Mouse (Mus musculus) liver, embryonic 14.5 days (tissue): ENCODE results near the gene Dscam. TPM values are rescaled to one million over a fixed set of nuclear protein-coding genes. Genes with fewer than 3 reads are reported as not detected.

Experiments used
- ATAC-seq: fragments of 200-750 bp; cut with Nextera tagmentation; 2 replicates; pipeline ENCODE4 v1.8.0; 2017; ENCODE audit warnings: moderate number of reproducible peaks, mild to moderate bottlenecking, moderate library complexity; ENCODE audit not compliant: insufficient read depth
- DNase-seq, 3 experiments: peaks; one replicate each; pipeline ENCODE4 v3.0.0-alpha.2; 2012 to 2013; ENCODE audit warnings: low read depth in 3 of 3, low spot score in 3 of 3
- H3K27ac ChIP-seq: fragments of 300-500 bp; sonication (generic); 2 replicates; pipeline ENCODE4 v1.5.1; 2014; ENCODE audit warnings: moderate library complexity, mild to moderate bottlenecking, control low read depth, inconsistent platforms
- H3K27me3 ChIP-seq: fragments of 300-500 bp; sonication (generic); 2 replicates; pipeline ENCODE4 v1.6.1; 2014; ENCODE audit warnings: mild to moderate bottlenecking, low read length, moderate library complexity; ENCODE audit not compliant: control insufficient read depth, insufficient read depth
- H3K36me3 ChIP-seq: fragments of 300-500 bp; sonication (generic); replicated peaks from 2 replicates; pipeline ENCODE4 v1.6.1; 2014; ENCODE audit warnings: low read depth; ENCODE audit not compliant: control insufficient read depth, insufficient read depth
- H3K4me1 ChIP-seq, 2 experiments: fragments of 200-500 bp in 1 of 2; fragments of 300-500 bp in 1 of 2; sonication (generic) in 1 of 2; replicated peaks; 2 replicates each; pipeline ENCODE4 v1.6.1; 2012 to 2014; ENCODE audit warnings: antibody characterized with exemption in 1 of 2, inconsistent platforms in 1 of 2, low read length in 1 of 2; ENCODE audit not compliant: control insufficient read depth in 2 of 2, insufficient read depth in 2 of 2
- H3K4me2 ChIP-seq: fragments of 300-500 bp; sonication (generic); 2 replicates; pipeline ENCODE4 v1.6.1; 2014; ENCODE audit warnings: low read depth, mild to moderate bottlenecking, control low read depth, moderate library complexity
- H3K4me3 ChIP-seq, 2 experiments: fragments of 200-500 bp in 1 of 2; fragments of 300-500 bp in 1 of 2; sonication (generic) in 1 of 2; 2 replicates each; pipeline ENCODE4 v1.5.1; 2012 to 2014; ENCODE audit warnings: low read depth in 2 of 2, low read length in 2 of 2, mild to moderate bottlenecking in 2 of 2, control low read depth in 1 of 2, inconsistent platforms in 1 of 2, moderate library complexity in 1 of 2; ENCODE audit not compliant: insufficient read depth in 1 of 2
- H3K9ac ChIP-seq: fragments of 300-500 bp; sonication (generic); replicated peaks from 2 replicates; pipeline ENCODE4 v1.6.1; 2014; ENCODE audit warnings: mild to moderate bottlenecking, control low read depth, moderate library complexity
- H3K9me3 ChIP-seq: fragments of 300-500 bp; sonication (generic); 2 replicates; pipeline ENCODE4 v1.6.1; 2016; ENCODE audit warnings: low read length, mixed read lengths; ENCODE audit not compliant: control insufficient read depth
- CTCF ChIP-seq: IDR thresholded peaks from 2 replicates; pipeline ENCODE4 v1.5.1; 2016; ENCODE audit warnings: antibody characterized with exemption, low read depth, control low read depth
- EP300 ChIP-seq: IDR thresholded peaks from 2 replicates; pipeline ENCODE4 v1.6.1; 2016; ENCODE audit warnings: antibody characterized with exemption, low read depth
- WGBS: fragments of 180-500 bp; shearing (Covaris S2); extraction: QIAGEN DNeasy Blood & Tissue Kit; methylation state at CpG from one replicate; pipeline ENCODE4 v1.1.7; 2014; ENCODE audit not compliant: insufficient replicate concordance; 5-methylcytosine and 5-hydroxymethylcytosine counted together
- polyA plus RNA-seq, 2 experiments: library from polyadenylated mRNA; depleted of rRNA in 1 of 2; stranded (reverse) in 1 of 2; unstranded in 1 of 2; fragments of >200 nt; fragmentation: Nextera tagmentation in 1 of 2; extraction: Ambion mirVana in 1 of 2; gene quantifications; 2 replicates each; pipeline versions ENCODE4 v1.2.1 to v1.2.3; 2012 to 2014

The Dscam gene
- polyA plus RNA-seq, 2 experiments, result not detected

DNA sequence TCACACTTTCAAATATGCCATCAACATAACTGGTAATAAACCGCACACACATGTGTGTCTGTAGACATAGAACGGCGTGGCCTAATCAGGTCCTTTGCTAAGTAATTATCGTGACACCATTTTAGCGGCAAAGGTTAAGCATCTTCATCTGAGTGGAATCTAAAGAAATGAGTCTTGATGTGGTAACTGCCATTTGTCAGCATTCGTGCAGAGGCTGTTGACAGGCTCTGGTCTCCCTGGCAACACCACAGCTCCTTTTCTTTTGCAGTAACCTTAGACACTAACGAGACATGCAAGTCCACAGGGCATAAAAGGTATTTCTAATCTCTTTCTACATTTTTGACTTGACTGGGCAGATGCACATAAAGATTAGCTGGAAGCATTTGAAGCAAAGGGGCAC is 297.8 kb downstream of the Dscam start:
- Histone ChIP-seq H3K27me3 (no peaks in the 10 kb centered on the region), H3K9ac (no peak overlapping the region), H3K9me3 (no peaks in the 10 kb centered on the region), H3K4me2 (no peak overlapping the region), H3K27ac (no peak overlapping the region), H3K4me1 (no peaks in the 10 kb centered on the region), H3K4me3 (no peak overlapping the region), H3K36me3 (no peaks in the 10 kb centered on the region)
- TF ChIP-seq CTCF, result no peak
- no peak for TF ChIP-seq EP300
- DNase-seq (no peak), ATAC-seq (no peak)
- 67% methylated on average over 7 of the region's 7 CpGs for WGBS

DNA sequence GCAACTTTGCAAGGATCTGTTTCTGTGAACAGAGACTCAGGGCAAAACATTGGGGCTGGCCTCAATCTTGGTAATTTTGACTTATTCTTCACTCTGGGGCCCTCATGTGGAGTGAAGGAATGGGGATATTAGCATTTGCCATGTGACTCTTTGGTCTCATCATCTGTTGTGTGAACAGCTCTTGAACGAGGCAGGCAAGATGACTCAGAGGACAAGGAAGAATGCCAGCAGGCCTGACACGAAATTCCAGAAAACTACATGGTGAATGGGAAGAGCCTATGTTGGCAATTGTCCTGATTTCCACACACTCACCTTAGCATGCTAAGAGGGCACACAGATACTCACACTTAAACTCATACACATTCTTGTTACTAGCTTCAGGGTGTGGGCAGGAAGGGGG is 313.0 kb downstream of the Dscam start:
- no peak overlapping the region for H3K4me2 ChIP-seq

GRCm38 (mm10) chr16:96855060-96855459 is 315.5 kb downstream of the Dscam start:
- Histone ChIP-seq H3K4me3 (no peak overlapping the region), H3K9ac (no peak overlapping the region), H3K27me3 (no peaks in the 10 kb centered on the region), H3K9me3 (no peaks in the 10 kb centered on the region), H3K4me1 (no peaks in the 10 kb centered on the region), H3K4me2 (no peak overlapping the region), H3K36me3 (no peaks in the 10 kb centered on the region), H3K27ac (no peak overlapping the region)
- TF ChIP-seq EP300 (no peak), CTCF (no peak)
- WGBS, result 40% methylated on average over 4 of the region's 4 CpGs
- no peak for ATAC-seq
- no peak for DNase-seq

More for the DNA sequence above, 313.0 kb downstream of the Dscam start:
- DNase-seq, result no peak
- 33% methylated on average over 2 of the region's 2 CpGs for WGBS
- Histone ChIP-seq H3K9ac (no peak overlapping the region), H3K27me3 (no peaks in the 10 kb centered on the region), H3K4me3 (no peak overlapping the region), H3K36me3 (no peaks in the 10 kb centered on the region), H3K9me3 (no peaks in the 10 kb centered on the region), H3K27ac (no peak overlapping the region), H3K4me1 (no peaks in the 10 kb centered on the region)
- TF ChIP-seq CTCF, result no peak
- no peak for ATAC-seq

GRCm38 (mm10) chr16:96852383-96852782 is 318.2 kb downstream of the Dscam start:
- ATAC-seq (no peak), DNase-seq (peak in 1 of 3 experiments; percentile 6)
- Histone ChIP-seq H3K4me2 (no peak overlapping the region), H3K4me3 (no peak overlapping the region), H3K9ac (no peak overlapping the region), H3K27me3 (no peaks in the 10 kb centered on the region), H3K36me3 (no peaks in the 10 kb centered on the region), H3K9me3 (no peaks in the 10 kb centered on the region), H3K4me1 (no peaks in the 10 kb centered on the region), H3K27ac (no peak overlapping the region)
- WGBS, result 17% methylated on average over 4 of the region's 4 CpGs
- TF ChIP-seq CTCF, result peak; percentile 72
- no peak for TF ChIP-seq EP300

- no peak overlapping the region for H3K4me3 ChIP-seq
- ATAC-seq, result no peak
- DNase-seq, result no peak
- 57% methylated on average over 6 of the region's 6 CpGs for WGBS
- H3K36me3 ChIP-seq, result no peaks in the 10 kb centered on the region
- no peak overlapping the region for H3K4me2 ChIP-seq
- no peaks in the 10 kb centered on the region for H3K4me1 ChIP-seq
- TF ChIP-seq CTCF (no peak), EP300 (no peak)
- no peaks in the 10 kb centered on the region for H3K9me3 ChIP-seq
- H3K27ac ChIP-seq, result no peak overlapping the region
- H3K27me3 ChIP-seq, result no peaks in the 10 kb centered on the region
- no peak overlapping the region for H3K9ac ChIP-seq
Measured at GRCm38 (mm10) chr16:96848916-96849315, 321.6 kb downstream of the Dscam start.
